Mouse (Mus musculus): ENCODE results near the gene Dgki. TPM values are rescaled to one million over a fixed set of nuclear protein-coding genes. Genes with fewer than 3 reads are reported as not detected.

Gene Dgki
- polyA plus RNA-seq, 1 experiment = not detected

GRCm38 (mm10) chr6:36897616-36898149, 402.3 kb downstream of the Dgki start:
- Histone ChIP-seq H3K36me3 (ENCODE audit: control insufficient read depth, insufficient read depth) (no peaks in the 10 kb centered on the region), H3ac (ENCODE audit: control insufficient read depth, insufficient read length, low read depth) (no peak overlapping the region), H3K79me2 (ENCODE audit: control insufficient read depth, insufficient read depth) (no peaks in the 10 kb centered on the region), H3K79me3 (ENCODE audit: low read depth) (no peaks in the 10 kb centered on the region), H3K4me3 (ENCODE audit: insufficient read depth, poor library complexity, severe bottlenecking) (no peak overlapping the region), H3K27me3 (ENCODE audit: control insufficient read depth, insufficient read depth, insufficient read length) (no peaks in the 10 kb centered on the region)
- TF ChIP-seq MAX (IDR thresholded peaks at IDR 0.05) (no peak), USF1 (IDR thresholded peaks at IDR 0.05; ENCODE audit: low read depth) (no peak), MYOG (IDR thresholded peaks at IDR 0.05; ENCODE audit: control insufficient read depth, extremely low read depth, insufficient read length) (no peak), FOSL1 (IDR thresholded peaks at IDR 0.05; ENCODE audit: insufficient read depth, low read length, poor library complexity, severe bottlenecking) (no peak), CTCF (IDR thresholded peaks at IDR 0.05; ENCODE audit: control insufficient read depth, insufficient read depth, insufficient read length) (no peak), MYOD1 (IDR thresholded peaks at IDR 0.05; ENCODE audit: control insufficient read depth, insufficient read length, low read depth) (no peak), CEBPB (IDR thresholded peaks at IDR 0.05; ENCODE audit: low read depth) (no peak)

GRCm38 (mm10) chr6:36896656-36897055, 403.3 kb downstream of the Dgki start:
- H3K79me3 ChIP-seq (ENCODE audit: low read depth) = no peaks in the 10 kb centered on the region
- H3ac ChIP-seq (ENCODE audit: control insufficient read depth, insufficient read length, low read depth) = no peak overlapping the region
- H3K27me3 ChIP-seq (ENCODE audit: control insufficient read depth, insufficient read depth, insufficient read length) = no peaks in the 10 kb centered on the region
- H3K79me2 ChIP-seq (ENCODE audit: control insufficient read depth, insufficient read depth) = no peaks in the 10 kb centered on the region
- no peak overlapping the region for H3K4me3 ChIP-seq (ENCODE audit: insufficient read depth, poor library complexity, severe bottlenecking)
- TF ChIP-seq USF1 (IDR thresholded peaks at IDR 0.05; ENCODE audit: low read depth) = no peak
- no peak for TF ChIP-seq CTCF (IDR thresholded peaks at IDR 0.05; ENCODE audit: control insufficient read depth, insufficient read depth, insufficient read length)
- no peak for TF ChIP-seq CEBPB (IDR thresholded peaks at IDR 0.05; ENCODE audit: low read depth)
- no peak for TF ChIP-seq MYOD1 (IDR thresholded peaks at IDR 0.05; ENCODE audit: control insufficient read depth, insufficient read length, low read depth)
- TF ChIP-seq MYOG (IDR thresholded peaks at IDR 0.05; ENCODE audit: control insufficient read depth, extremely low read depth, insufficient read length) = no peak
- TF ChIP-seq MAX (IDR thresholded peaks at IDR 0.05) = no peak
- no peak for TF ChIP-seq FOSL1 (IDR thresholded peaks at IDR 0.05; ENCODE audit: insufficient read depth, low read length, poor library complexity, severe bottlenecking)
- no peaks in the 10 kb centered on the region for H3K36me3 ChIP-seq (ENCODE audit: control insufficient read depth, insufficient read depth)

GRCm38 (mm10) chr6:36891820-36892219, 408.2 kb downstream of the Dgki start:
- H3K27me3 ChIP-seq (ENCODE audit: control insufficient read depth, insufficient read depth, insufficient read length) = no peaks in the 10 kb centered on the region
- TF ChIP-seq MAX (IDR thresholded peaks at IDR 0.05) = no peak
- no peak for TF ChIP-seq CEBPB (IDR thresholded peaks at IDR 0.05; ENCODE audit: low read depth)
- no peak for TF ChIP-seq MYOG (IDR thresholded peaks at IDR 0.05; ENCODE audit: control insufficient read depth, extremely low read depth, insufficient read length)
- no peak for TF ChIP-seq FOSL1 (IDR thresholded peaks at IDR 0.05; ENCODE audit: insufficient read depth, low read length, poor library complexity, severe bottlenecking)
- TF ChIP-seq CTCF (IDR thresholded peaks at IDR 0.05; ENCODE audit: control insufficient read depth, insufficient read depth, insufficient read length) = no peak
- TF ChIP-seq MYOD1 (IDR thresholded peaks at IDR 0.05; ENCODE audit: control insufficient read depth, insufficient read length, low read depth) = no peak
- no peak for TF ChIP-seq USF1 (IDR thresholded peaks at IDR 0.05; ENCODE audit: low read depth)
- H3K36me3 ChIP-seq (ENCODE audit: control insufficient read depth, insufficient read depth) = no peaks in the 10 kb centered on the region
- no peaks in the 10 kb centered on the region for H3K79me3 ChIP-seq (ENCODE audit: low read depth)
- H3K79me2 ChIP-seq (ENCODE audit: control insufficient read depth, insufficient read depth) = no peaks in the 10 kb centered on the region
- H3K4me3 ChIP-seq (ENCODE audit: insufficient read depth, poor library complexity, severe bottlenecking) = no peak overlapping the region
- no peak overlapping the region for H3ac ChIP-seq (ENCODE audit: control insufficient read depth, insufficient read length, low read depth)

- H3K79me2 ChIP-seq (ENCODE audit: control insufficient read depth, insufficient read depth) = no peaks in the 10 kb centered on the region
- no peaks in the 10 kb centered on the region for H3K36me3 ChIP-seq (ENCODE audit: control insufficient read depth, insufficient read depth)
- no peak overlapping the region for H3K4me3 ChIP-seq (ENCODE audit: insufficient read depth, poor library complexity, severe bottlenecking)
- H3K79me3 ChIP-seq (ENCODE audit: low read depth) = no peaks in the 10 kb centered on the region
- TF ChIP-seq USF1 (IDR thresholded peaks at IDR 0.05; ENCODE audit: low read depth) (no peak), MYOG (IDR thresholded peaks at IDR 0.05; ENCODE audit: control insufficient read depth, extremely low read depth, insufficient read length) (no peak), MYOD1 (IDR thresholded peaks at IDR 0.05; ENCODE audit: control insufficient read depth, insufficient read length, low read depth) (no peak), FOSL1 (IDR thresholded peaks at IDR 0.05; ENCODE audit: insufficient read depth, low read length, poor library complexity, severe bottlenecking) (no peak), CEBPB (IDR thresholded peaks at IDR 0.05; ENCODE audit: low read depth) (no peak), MAX (IDR thresholded peaks at IDR 0.05) (no peak), CTCF (IDR thresholded peaks at IDR 0.05; ENCODE audit: control insufficient read depth, insufficient read depth, insufficient read length) (no peak)
- no peaks in the 10 kb centered on the region for H3K27me3 ChIP-seq (ENCODE audit: control insufficient read depth, insufficient read depth, insufficient read length)
- no peak overlapping the region for H3ac ChIP-seq (ENCODE audit: control insufficient read depth, insufficient read length, low read depth)
These were observed 409.2 kb downstream of the Dgki start for GRCm38 (mm10) chr6:36890776-36891175.

- H3ac ChIP-seq (ENCODE audit: control insufficient read depth, insufficient read length, low read depth) = no peak overlapping the region
- H3K36me3 ChIP-seq (ENCODE audit: control insufficient read depth, insufficient read depth) = no peaks in the 10 kb centered on the region
- no peaks in the 10 kb centered on the region for H3K79me3 ChIP-seq (ENCODE audit: low read depth)
- H3K79me2 ChIP-seq (ENCODE audit: control insufficient read depth, insufficient read depth) = no peaks in the 10 kb centered on the region
- TF ChIP-seq USF1 (IDR thresholded peaks at IDR 0.05; ENCODE audit: low read depth) (no peak), CTCF (IDR thresholded peaks at IDR 0.05; ENCODE audit: control insufficient read depth, insufficient read depth, insufficient read length) (no peak), CEBPB (IDR thresholded peaks at IDR 0.05; ENCODE audit: low read depth) (no peak), MAX (IDR thresholded peaks at IDR 0.05) (no peak), FOSL1 (IDR thresholded peaks at IDR 0.05; ENCODE audit: insufficient read depth, low read length, poor library complexity, severe bottlenecking) (no peak), MYOG (IDR thresholded peaks at IDR 0.05; ENCODE audit: control insufficient read depth, extremely low read depth, insufficient read length) (no peak), MYOD1 (IDR thresholded peaks at IDR 0.05; ENCODE audit: control insufficient read depth, insufficient read length, low read depth) (no peak)
- no peak overlapping the region for H3K4me3 ChIP-seq (ENCODE audit: insufficient read depth, poor library complexity, severe bottlenecking)
- no peaks in the 10 kb centered on the region for H3K27me3 ChIP-seq (ENCODE audit: control insufficient read depth, insufficient read depth, insufficient read length)
These were observed 409.7 kb downstream of the Dgki start for GRCm38 (mm10) chr6:36890296-36890695.
